In genomic region chr9:43845660-43846455, GRCm38 (mm10) we compare ENCODE assay signal across 9 mouse cellular contexts.
A peak's percentile ranks its signal among the peaks of the same experiment; 100 is the strongest.
DNase-seq lines count a peak whose midpoint lies in the region; ATAC-seq and TF ChIP-seq lines count a peak whose summit lies in the region.
"Had no signal": no experiment of that assay in that cellular context is flagged by ENCODE, and none has a peak within 500 bp of the region (broad histone marks: within the 10 kb centered on the region; RNA-seq: fewer than 3 reads in every experiment).

No protein-coding gene starts in this region.

- no peak for ATAC-seq in liver, embryonic 11.5 days (replicated peaks; ENCODE audit: low FRiP score)

- no peaks in the 10 kb centered on the region for H3K4me1 ChIP-seq in spleen, adult 2 months (ENCODE audit: control insufficient read depth, insufficient read depth, insufficient read length)
- H3K4me1 ChIP-seq in liver, embryonic 11.5 days (replicated peaks; ENCODE audit: control insufficient read depth, insufficient read depth, low read length): no peaks in the 10 kb centered on the region

- peak overlapping the region; percentile 6; the same call in 1 of the 2 replicates for H3K4me2 ChIP-seq in liver, embryonic 11.5 days

- no peak for TF ChIP-seq POLR2A in spleen, adult 2 months (IDR thresholded peaks at IDR 0.05; ENCODE audit: low read depth, low read length)

- H3K4me3 ChIP-seq in spleen, adult 2 months (ENCODE audit: extremely low read depth, insufficient read depth, insufficient read length): no peak overlapping the region
- H3K4me3 ChIP-seq in liver, embryonic 11.5 days (ENCODE audit: low read depth, low read length): no peak overlapping the region
- H3K4me3 ChIP-seq: erythroblast, embryonic 14.5 days had no signal

- no peak for DNase-seq in spleen, adult 2 months (ENCODE audit: low read depth in 1 of 2, low spot score in 2 of 2)
- no peak for DNase-seq in spleen, adult 12 weeks (ENCODE audit: low spot score)
- peak; percentile 79 for DNase-seq in adrenal gland, postnatal 10 days
- DNase-seq in embryo, embryonic 11 days: peak; percentile 63
- DNase-seq in kidney, adult 9 months: peak; percentile 40
- DNase-seq in liver, embryonic 11.5 days (ENCODE audit: low spot score): no peak
- peak; percentile 15 to 53 for DNase-seq in right cerebral cortex, postnatal 36 days (ENCODE audit: low spot score in 2 of 2)

- H3K9ac ChIP-seq in liver, embryonic 11.5 days (ENCODE audit: low read depth, low read length): no peak overlapping the region

- no peaks in the 10 kb centered on the region for H3K36me3 ChIP-seq in spleen, adult 2 months (ENCODE audit: control insufficient read depth, insufficient read depth, low read length)
- no peaks in the 10 kb centered on the region for H3K36me3 ChIP-seq in liver, embryonic 11.5 days (ENCODE audit: control insufficient read depth, insufficient read depth, low read length)

- H3K27me3 ChIP-seq in spleen, adult 2 months (ENCODE audit: control insufficient read depth, insufficient read depth, low read length): peaks cover 5% of the 10 kb centered on the region; the same call in 1 of the 2 replicates
- peaks cover 29% of the 10 kb centered on the region for H3K27me3 ChIP-seq in liver, embryonic 11.5 days (replicated peaks; ENCODE audit: control insufficient read depth, insufficient read depth, low read length)

- peak; percentile 58; the same call in 1 of the 2 replicates for TF ChIP-seq CTCF in spleen, adult 2 months (IDR thresholded peaks at IDR 0.05; ENCODE audit: extremely low read depth, insufficient read depth, insufficient read length, insufficient replicate concordance)

- H3K27ac ChIP-seq in spleen, adult 2 months (ENCODE audit: insufficient read depth, low read length): no peak overlapping the region
- no peak overlapping the region for H3K27ac ChIP-seq in liver, embryonic 11.5 days (ENCODE audit: low read depth, low read length)
- H3K27ac ChIP-seq: macrophage had no signal

- H3K9me3 ChIP-seq in liver, embryonic 11.5 days (ENCODE audit: control insufficient read depth, low read length): no peaks in the 10 kb centered on the region

- 11% methylated on average over 17 of the region's 17 CpGs for WGBS in spleen, adult 2 months
- 10% methylated on average over 17 of the region's 17 CpGs for WGBS in liver, embryonic 11.5 days

Comparison
In these comparisons a context has a peak if more than half of its experiments do, and no peak if none do; other contexts are left out.
1. DNase-seq: peak in adrenal gland, postnatal 10 days (single experiment), embryo, embryonic 11 days (single experiment), kidney, adult 9 months (single experiment) and right cerebral cortex, postnatal 36 days (2 of 2); none in spleen, adult 2 months (0 of 2), spleen, adult 12 weeks (single experiment) and liver, embryonic 11.5 days (single experiment).